Mouse (Mus musculus): ENCODE results near the gene Vmn1r21. TPM values are rescaled to one million over a fixed set of nuclear protein-coding genes. Genes with fewer than 3 reads are reported as not detected.

Gene Vmn1r21
- polyA plus RNA-seq, 1 experiment from 2014 or later, result 0.11 TPM

DNA sequence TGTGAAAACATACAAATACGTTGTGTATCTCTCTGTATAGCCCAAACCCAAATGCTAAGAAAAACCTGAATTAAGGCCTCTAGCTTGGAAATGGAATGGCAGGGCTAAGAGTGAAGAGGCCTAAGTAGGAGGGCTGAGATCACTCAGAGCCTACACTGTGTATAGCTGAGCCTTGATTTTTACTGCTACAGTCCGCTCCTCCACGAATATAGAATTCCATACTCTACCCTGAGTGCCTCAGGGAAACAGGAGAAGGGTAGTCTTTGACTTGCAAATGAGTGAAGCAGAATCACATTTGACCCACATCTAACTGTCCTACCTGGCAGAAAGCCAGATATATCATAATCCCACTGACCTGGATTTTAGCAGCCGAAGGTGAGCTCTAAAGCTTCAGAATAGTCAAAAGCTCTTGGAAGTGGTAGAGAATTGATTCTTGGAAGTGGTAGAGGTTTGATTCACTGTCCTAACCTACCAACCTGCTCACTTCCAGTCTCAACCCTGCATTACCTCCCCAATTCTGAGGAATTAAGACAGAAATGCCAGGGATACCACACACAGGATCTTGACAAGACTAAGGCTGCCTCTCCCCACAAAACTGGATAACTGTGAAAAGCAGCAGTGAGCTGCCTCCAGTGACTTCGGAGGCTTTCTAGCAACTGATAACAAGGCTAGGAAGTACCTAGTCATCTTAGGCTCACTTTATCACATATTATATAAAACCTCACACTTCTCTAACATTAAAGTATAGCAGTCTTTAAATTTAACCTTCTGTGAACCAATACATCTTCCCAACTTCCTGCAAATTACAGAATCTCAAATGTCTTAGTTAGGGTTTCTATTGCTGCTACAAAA, 44.7 kb downstream of the Vmn1r21 start:
- no peaks in the 10 kb centered on the region for H3K4me1 ChIP-seq
- ATAC-seq (ENCODE audit: low FRiP score), result no peak
- 89% methylated on average over 5 of the region's 5 CpGs for WGBS

DNA sequence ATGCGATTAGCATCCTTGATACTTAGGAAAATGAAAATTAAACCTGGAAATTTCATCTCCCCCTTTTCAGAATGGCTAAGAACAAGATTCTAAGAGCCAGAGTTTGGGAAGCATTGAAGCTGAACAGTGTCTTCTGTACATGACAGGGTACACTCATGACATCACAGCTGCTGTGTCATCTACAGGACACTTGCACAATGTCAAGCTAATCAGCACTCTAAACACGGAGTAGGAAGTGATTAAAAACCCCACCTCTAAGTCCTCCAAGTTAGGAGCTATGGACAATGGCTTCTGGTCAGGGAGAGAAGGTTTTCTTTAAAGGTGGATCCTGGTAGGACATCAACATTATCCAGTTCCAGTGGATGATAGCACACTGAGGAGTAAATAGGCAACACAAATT, 47.0 kb downstream of the Vmn1r21 start:
- 83% methylated on average over 2 of the region's 2 CpGs for WGBS

More for the DNA sequence above, 44.7 kb downstream of the Vmn1r21 start:
- H3K9ac ChIP-seq, result no peak overlapping the region
- no peaks in the 10 kb centered on the region for H3K27me3 ChIP-seq
- H3K4me2 ChIP-seq, result no peak overlapping the region
- no peaks in the 10 kb centered on the region for H3K9me3 ChIP-seq
- no peak overlapping the region for H3K27ac ChIP-seq
- no peak overlapping the region for H3K4me3 ChIP-seq (replicated peaks)
- 0 out of 2 replicates have a peak, but pooled peaks cover 9% of the 10 kb centered on the region for H3K36me3 ChIP-seq (replicated peaks)

DNA sequence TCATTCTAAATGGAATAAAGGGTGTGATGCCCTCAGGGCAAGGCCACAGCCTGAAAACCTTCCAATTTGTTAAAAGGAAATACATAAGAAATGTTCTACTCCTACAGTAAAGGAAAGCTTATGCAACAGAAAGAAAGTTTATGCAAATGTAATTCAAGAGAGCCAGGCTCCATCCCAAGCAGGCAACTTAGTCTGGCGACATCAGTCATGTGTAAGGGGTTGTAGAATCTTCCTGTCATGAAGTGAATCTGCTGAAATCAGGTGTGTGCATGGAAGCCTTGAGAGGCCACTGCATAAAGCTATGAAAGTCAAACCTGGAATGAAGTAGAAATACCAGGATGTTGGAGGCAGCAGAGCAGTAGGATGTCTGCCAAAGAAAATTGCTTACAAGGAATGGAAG, 51.2 kb downstream of the Vmn1r21 start:
- Histone ChIP-seq H3K27me3 (no peaks in the 10 kb centered on the region), H3K4me3 (replicated peaks) (no peak overlapping the region), H3K9ac (no peak overlapping the region), H3K36me3 (replicated peaks) (no peaks in the 10 kb centered on the region), H3K4me2 (no peak overlapping the region), H3K27ac (no peak overlapping the region), H3K9me3 (no peaks in the 10 kb centered on the region), H3K4me1 (no peaks in the 10 kb centered on the region)
- no peak for ATAC-seq (ENCODE audit: low FRiP score)
- 86% methylated on average over 1 of the region's 1 CpGs for WGBS

More for the DNA sequence above, 47.0 kb downstream of the Vmn1r21 start:
- Histone ChIP-seq H3K27me3 (no peaks in the 10 kb centered on the region), H3K4me1 (no peaks in the 10 kb centered on the region), H3K4me2 (no peak overlapping the region), H3K36me3 (replicated peaks) (no peaks in the 10 kb centered on the region), H3K27ac (no peak overlapping the region), H3K9me3 (no peaks in the 10 kb centered on the region), H3K9ac (no peak overlapping the region), H3K4me3 (replicated peaks) (no peak overlapping the region)
- no peak for ATAC-seq (ENCODE audit: low FRiP score)

DNA sequence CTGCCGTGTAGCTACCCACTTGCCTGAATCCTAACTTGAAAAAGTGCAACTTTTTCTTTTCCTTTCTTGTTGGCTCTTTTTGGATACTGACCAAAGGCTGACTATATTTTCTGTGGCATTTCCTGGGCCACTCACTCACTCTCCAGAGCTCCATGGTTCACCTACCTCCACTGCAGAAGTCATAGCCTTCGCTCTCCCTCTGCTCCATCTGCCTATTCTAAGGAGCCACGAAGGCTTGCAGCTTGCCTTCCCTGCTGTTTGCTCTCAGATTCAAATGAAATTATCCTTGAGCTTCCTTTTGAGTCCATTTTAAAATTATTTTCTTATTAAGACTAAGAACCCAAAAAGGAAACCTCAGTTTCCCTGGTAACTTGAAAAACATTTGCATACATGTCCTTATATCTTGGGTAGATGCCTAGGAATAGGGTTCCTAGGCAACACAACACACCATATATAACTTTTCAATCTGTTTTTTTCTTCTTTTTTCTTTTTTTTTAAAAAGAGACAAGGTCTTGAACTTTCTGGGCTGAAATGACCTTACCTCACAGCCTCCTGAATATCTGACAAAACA, 53.2 kb downstream of the Vmn1r21 start:
- Histone ChIP-seq H3K9ac (no peak overlapping the region), H3K9me3 (no peaks in the 10 kb centered on the region), H3K4me3 (replicated peaks) (no peak overlapping the region), H3K27ac (no peak overlapping the region), H3K4me2 (no peak overlapping the region), H3K36me3 (replicated peaks) (no peaks in the 10 kb centered on the region), H3K4me1 (no peaks in the 10 kb centered on the region), H3K27me3 (no peaks in the 10 kb centered on the region)
- ATAC-seq (ENCODE audit: low FRiP score), result no peak
- 92% methylated on average over 3 of the region's 3 CpGs for WGBS

DNA sequence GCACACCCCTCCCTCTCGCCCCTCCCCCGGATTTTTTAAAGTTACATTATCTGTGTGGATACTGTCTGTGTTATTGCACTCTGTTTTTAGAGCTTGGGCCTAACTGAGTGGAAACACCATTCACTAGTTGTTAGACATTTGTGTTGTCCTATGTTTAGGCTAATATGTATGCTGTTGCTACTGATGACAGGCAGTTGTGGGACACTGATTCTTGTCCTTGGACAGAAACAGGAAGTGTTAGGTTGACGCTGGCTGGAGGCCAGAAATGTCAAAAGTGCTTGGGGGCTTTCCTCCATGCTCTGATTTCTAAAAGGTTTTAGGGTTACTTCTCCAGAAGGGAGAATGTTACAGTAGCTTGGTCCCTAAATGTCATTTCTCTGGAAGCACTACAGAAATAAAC, 54.3 kb downstream of the Vmn1r21 start:
- H3K27ac ChIP-seq, result no peak overlapping the region
- no peaks in the 10 kb centered on the region for H3K36me3 ChIP-seq (replicated peaks)
- no peak; the same call in 1 of the 2 replicates for ATAC-seq (ENCODE audit: low FRiP score)
- H3K9me3 ChIP-seq, result no peaks in the 10 kb centered on the region
- H3K9ac ChIP-seq, result no peak overlapping the region
- no peaks in the 10 kb centered on the region for H3K4me1 ChIP-seq
- 65% methylated on average over 3 of the region's 3 CpGs for WGBS
- no peak overlapping the region for H3K4me2 ChIP-seq
- no peaks in the 10 kb centered on the region for H3K27me3 ChIP-seq
- no peak overlapping the region for H3K4me3 ChIP-seq (replicated peaks)

Other genes starting within 250 kb of the Vmn1r21 start
- 11.8 and 14.2 TPM in 2 replicates for gene Pyurf, start 158.3 kb downstream of the Vmn1r21 start, polyA plus RNA-seq (2016; fragmentation: Nextera tagmentation; extraction: Ambion mirVana)
- 59.9 and 60.5 TPM in 2 replicates for gene Lancl2, start 147.8 kb downstream of the Vmn1r21 start, polyA plus RNA-seq (2016; fragmentation: Nextera tagmentation; extraction: Ambion mirVana)
- gene Vopp1, start 25.2 kb downstream of the Vmn1r21 start, polyA plus RNA-seq (2016; fragmentation: Nextera tagmentation; extraction: Ambion mirVana), result 93.9 and 98.8 TPM in 2 replicates
- not detected in 2 replicates for gene Vmn1r22, start 57.7 kb upstream of the Vmn1r21 start, polyA plus RNA-seq (2016; fragmentation: Nextera tagmentation; extraction: Ambion mirVana)
- gene Vmn1r23, start 76.5 kb upstream of the Vmn1r21 start, polyA plus RNA-seq (2016; fragmentation: Nextera tagmentation; extraction: Ambion mirVana), result not detected in 2 replicates
- not detected in 2 replicates for gene Vmn1r24, start 111.2 kb upstream of the Vmn1r21 start, polyA plus RNA-seq (2016; fragmentation: Nextera tagmentation; extraction: Ambion mirVana)
- gene Vmn1r25, start 130.5 kb upstream of the Vmn1r21 start, polyA plus RNA-seq (2016; fragmentation: Nextera tagmentation; extraction: Ambion mirVana), result not detected in 2 replicates
- gene Vmn1r26, start 164.8 kb upstream of the Vmn1r21 start, polyA plus RNA-seq (2016; fragmentation: Nextera tagmentation; extraction: Ambion mirVana), result not detected in 2 replicates